Mouse (Mus musculus): Measurements from ENCODE around the gene Samd11.

Gene Samd11

DNA sequence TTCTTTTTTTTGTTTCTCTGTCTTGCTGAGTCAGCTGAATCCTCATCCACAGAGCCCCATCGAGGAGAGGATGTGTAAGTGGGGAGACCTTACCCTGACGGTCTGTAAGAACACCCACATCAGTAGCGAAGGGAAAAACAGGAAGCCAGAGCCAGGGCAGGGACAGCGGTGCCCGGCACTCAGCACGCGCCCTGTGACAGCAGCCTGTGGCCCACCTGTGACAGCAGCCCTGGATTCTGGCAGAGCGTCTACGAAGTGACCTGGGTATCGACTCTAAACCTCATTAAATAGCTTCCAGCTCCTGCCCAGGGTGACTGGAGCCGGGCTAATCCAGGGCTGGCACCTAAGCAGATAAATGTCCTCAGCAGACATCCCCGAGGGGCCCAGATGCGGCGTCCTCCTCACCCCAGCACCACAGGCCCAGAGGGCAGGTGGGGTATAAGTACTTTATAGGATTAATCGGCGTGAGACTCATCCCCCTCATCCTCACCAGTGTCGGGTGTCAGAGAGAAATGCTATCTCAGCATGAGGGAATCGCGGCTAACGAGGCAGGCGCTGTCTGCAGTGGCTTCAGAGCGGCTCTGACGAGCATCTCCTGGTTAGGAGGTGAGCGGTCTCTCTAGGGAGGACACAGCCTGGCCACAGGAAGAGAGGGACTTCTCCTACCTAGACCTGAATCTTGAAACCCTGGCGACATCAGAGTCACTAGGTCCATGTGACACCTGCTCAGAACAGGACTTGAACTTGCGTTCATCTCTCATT, at the start of gene Samd11:
Gene Samd11 (minus strand): TSS at position 580 of the 762 bp plus-strand sequence.
- DNase-seq (ENCODE audit: low spot score) = no peak

DNA sequence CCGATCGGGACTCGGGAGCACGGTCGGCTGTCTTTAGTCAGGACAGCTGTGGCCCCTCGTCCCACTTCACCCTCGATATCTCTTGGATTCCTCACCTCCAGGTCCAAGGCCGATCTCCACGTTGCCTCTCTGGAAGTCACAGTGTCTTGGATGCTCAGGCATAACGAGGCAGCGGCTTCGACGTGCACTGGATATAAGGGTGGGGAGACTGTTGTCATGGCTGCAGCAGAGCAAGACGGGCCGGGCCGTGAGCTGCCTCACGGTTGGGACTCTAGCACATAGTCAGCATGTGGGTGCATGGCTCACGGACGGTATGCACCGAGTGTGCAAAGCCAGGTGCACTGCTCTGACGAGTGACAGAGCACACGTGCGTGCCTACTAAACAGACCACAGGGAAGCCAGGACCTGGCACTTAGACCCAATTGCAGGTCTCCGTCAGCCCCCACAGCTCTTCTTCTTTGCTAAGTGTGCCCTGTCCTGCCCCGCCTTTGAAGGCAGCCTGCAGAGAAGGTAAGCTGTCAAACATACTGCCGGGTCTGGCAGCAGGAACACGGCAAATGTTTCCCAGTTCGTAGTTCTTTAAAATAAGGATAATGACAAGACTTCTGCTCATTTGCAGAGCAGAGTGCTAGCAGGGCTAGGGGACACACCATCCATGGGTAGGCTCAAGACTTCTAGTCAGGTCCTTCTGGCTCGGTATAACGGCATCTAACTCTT, 938 bp downstream of the Samd11 start:
- no peak for DNase-seq (ENCODE audit: low spot score)

DNA sequence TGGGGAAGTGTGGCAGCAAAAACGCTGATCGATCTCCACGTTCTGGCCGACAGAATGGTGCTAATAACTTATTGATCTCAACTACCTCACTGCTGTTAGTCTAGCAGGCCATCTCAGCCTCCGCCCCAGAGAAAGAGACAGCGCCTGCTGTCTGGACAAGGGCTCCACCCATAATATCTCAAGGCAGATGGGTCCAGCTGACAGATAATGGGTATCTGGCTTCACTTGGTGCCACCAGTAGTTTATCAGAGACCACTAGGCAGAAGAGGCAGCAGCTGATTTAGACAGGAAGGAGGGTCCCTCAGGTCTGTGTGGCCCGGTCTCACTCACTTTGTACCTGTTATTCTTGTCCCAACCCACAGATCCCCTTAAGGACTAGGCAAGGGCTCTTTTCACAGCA, 2.4 kb downstream of the Samd11 start:
- no peak for DNase-seq (ENCODE audit: low spot score)

DNA sequence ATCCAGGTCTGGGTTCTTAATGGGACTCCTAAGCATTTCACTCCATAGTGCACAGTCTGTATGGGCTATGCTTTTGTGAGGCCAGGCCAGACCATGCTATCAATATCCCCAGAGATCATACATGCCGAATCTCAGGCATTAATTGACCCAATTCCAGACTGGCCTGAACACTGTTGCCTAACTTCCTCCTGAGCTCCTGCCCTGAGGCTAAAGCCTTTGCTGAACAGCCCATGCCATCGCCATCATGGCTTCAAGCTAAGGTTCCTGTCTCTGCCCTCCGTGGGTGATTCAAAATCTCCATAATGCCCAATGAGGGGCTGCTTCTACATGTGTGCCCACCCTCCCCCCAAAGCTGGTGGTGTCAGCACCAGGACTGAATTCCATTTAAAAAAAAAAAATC, 2.8 kb downstream of the Samd11 start:
- DNase-seq (ENCODE audit: low spot score) = no peak

DNA sequence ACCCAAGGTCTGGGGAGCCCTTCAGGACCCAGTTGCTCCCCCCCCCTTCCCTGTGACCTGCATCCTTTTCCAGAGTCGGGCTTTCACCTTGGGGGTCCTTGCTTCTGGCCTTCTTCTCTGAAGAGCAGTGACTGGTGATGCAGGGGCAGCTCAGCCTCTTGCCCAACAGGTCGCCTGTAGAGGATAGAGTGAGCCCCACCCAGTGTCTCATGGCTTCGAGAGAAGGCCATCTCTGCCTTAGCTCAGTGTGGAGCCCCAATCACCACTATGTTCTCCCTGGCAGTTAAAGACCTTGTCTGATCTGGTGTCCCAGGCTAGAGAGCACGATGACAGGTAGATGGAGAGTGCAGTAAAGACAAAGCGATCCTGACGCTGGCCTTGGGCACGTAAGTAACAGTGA, 3.3 kb downstream of the Samd11 start:
- DNase-seq (ENCODE audit: low spot score) = no peak

DNA sequence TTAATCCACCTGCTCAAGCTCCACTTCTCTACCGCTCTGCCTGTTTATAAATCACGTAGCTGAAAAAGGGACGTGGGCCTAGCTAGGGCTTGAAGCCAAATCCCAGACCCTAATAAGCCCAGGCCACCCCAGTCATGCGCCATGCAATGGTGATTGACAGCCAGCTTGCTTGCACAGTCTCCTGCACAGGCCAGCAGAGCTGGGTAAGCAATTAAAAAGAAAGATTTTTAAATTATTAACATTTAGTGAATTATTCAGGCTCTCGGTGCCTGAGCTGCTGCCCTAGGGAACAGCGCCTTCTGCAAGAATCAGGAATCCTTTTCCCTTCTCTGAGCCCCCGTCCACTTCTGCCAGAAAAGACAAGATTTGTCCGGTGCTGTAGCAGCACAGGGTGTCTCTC, 4.4 kb downstream of the Samd11 start:
- DNase-seq (ENCODE audit: low spot score) = no peak

DNA sequence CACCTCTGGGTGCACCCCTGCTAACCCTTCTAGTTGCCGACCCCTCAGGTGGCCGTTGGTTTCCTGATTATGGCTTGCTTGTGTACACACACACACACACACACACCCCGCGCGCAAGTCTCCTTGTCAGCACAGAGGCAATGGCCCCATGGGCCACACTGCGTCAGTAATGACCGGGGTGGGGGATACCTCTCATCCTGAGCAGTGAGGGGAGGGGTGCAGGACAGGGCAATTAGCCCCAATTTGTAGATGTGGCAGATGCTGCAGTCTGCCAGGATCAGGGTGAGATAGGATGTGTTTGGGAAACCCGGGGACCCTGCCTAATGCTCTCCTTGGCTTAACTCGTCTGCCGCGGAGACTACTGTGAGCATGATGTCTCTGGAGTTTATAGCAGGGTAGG, 5.9 kb downstream of the Samd11 start:
- DNase-seq (ENCODE audit: low spot score) = no peak

DNA sequence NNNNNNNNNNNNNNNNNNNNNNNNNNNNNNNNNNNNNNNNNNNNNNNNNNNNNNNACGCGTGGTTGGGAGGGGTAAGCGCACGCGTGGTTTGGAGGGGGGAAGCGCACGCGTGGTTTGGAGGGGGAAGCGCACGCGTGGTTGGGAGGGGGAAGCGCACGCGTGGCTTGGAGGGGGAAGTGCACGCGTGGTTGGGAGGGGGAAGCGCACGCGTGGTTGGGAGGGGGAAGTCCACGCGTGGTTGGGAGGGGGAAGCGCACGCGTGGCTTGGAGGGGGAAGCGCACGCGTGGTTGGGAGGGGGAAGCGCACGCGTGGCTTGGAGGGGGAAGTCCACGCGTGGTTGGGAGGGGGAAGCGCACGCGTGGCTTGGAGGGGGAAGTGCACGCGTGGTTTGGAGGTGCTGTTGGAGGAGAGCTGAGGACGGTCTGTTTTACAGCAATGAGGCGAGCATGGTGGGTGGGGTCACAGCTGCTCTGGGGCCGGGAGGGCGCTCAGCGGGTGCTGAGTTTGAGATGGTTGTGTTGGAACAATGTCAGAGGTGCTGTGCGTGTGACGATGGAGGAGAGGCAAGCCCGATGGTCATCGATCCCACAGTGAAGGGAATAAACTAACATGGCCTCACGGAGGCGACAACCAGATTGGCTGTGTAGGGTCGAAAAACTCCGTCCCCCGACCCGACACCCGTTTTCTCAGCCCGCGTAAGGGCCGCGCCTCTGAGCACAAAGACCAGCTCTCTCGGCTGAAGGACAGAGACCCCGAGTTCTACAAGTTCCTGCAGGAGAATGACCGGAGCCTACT, 18.6 kb downstream of the Samd11 start:
- no peak for DNase-seq (ENCODE audit: low spot score)

DNA sequence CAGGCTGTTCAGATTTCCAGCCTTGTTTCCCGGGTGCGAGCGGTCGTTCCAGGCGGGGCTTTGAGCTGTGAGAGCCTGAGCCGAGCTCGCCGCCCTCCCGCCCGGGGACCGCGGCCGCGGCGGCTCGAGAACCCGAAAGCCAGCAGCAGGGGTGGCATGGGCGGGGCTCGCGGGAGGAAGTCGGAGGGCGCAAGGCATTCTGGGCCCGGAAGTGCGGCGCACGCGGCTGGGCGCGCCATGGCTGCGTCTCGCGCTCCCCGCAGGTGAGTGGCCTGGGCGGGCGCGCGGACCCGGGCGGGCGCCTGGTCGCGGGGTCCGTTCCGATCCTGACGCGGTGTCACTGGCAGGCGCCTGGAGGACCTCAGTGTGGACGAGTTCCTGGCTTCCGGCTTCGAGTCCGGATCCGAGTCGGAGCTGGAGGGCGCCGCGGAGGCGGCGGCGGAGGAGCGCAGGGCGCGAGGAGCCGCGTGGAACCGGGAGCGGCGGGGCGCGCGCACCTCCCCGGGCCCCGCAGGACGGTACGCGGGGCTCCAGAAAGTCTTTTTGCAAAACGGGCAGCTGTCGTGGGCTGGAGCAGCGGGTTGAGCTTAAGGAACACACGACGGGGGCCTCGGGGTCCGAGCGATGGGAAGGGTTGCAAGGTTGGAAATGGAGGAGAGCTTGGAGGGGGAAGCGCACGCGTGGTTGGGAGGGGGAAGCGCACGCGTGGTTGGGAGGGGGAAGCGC, 19.5 kb downstream of the Samd11 start, which contains the start of gene Noc2l:
Gene Noc2l (plus strand): TSS at position 203 of the 726 bp plus-strand sequence.
- peak; percentile 86 for DNase-seq (ENCODE audit: low spot score)

DNA sequence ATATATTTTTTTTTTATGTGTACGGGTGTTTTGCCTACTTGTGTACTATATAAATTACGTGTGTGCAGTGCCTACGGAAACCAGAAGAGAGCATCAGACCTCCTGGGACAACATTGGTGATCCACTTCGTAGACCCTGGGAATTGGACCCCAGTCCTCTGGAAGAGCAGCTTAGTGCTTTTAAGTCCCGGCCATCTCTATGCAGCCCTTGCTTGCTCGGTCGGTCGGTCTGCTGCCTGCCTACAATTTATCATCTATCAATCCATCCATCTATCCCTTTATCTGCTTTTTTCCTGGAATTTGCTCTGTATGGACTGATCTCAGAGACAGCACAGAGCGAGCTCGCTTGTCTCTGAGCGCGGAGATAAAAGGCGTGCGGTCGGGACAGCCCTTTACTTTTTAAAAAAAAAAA, 20.1 kb downstream of the Samd11 start:
- no peak for DNase-seq (ENCODE audit: low spot score)

DNA sequence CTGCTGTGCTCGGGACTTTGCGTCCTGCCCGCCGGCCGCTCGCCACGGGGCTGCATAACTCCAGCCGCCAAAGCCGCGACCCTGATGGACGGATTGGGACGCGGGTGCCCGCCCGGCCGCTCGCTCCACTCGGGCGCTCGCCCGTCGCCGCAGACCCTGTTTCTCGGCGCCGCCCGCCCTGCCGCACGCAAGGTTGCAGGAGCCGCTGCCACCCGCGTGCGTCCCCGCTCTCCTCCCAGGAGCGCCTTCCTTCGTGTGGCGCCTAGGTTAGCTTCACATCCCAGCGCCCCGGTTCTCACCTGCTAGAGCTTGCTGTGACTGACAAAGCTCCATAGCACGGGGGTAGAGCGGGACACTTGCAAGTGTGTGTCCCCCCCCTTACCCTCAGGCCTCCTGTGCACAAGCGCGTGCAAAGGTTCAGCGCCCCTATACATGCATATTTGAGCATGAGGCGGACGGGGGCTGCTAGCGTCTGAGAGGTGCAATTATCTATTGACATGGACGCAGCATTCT, 20.7 kb downstream of the Samd11 start, which contains the start of gene Plekhn1:
Gene Plekhn1 (minus strand): TSS at position 157 of the 513 bp plus-strand sequence.
- peak; percentile 71 for DNase-seq (ENCODE audit: low spot score)

DNA sequence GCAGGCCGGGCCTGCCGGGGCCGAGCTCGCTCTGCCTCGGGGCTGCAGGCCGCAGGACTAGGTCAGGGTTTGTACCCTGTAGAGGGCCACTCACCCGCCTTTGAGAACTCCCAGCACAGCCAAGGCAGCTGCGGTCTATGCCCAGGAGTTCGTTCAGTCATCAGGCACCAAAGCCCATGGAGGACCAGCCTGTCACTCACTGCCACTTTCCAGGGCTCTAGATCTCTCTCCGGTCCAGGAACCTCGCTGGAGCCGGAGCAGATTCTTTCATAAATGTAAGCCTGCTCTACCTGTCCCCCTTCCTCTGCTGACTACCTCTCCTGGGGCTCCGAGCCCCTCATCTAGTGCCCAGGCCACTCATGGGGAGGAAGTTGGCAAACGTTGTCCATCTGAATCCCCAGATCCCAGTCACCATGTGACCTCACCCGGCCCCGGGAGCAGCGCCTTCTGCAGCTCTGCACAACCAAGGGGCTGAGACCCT, 21.4 kb downstream of the Samd11 start:
- no peak for DNase-seq (ENCODE audit: low spot score)

DNA sequence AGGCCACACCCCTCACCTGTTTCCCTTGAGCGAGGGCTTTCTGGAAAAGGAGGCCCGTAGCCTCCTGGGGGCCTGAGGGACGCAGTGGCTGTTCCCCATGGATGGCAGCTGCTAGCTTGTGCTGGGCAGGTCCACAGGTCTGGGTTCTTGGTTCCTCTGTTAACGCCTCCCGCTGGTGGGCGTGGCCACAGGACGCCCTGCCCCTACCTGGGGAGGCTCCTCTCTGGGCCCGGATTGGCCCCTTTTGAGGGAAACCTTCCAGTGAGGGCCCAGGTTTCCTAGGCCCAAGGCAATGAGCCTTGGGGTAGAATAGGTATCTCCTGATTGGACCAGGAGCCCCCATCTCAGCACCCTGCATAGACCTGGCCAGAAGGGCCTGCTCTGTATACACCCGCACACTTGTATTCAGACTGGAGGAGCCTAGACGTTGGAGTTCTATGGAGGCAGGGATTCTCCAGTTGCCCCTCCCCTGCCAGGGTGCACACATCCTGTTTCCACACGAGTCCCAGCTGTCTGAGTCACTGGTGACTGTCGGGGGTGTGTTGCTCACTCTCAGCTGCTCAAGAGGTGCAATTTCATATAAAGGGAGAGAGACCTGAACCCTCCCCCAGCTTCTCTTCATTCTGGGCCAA, 26.9 kb downstream of the Samd11 start:
- peak; percentile 62 for DNase-seq (ENCODE audit: low spot score)

DNA sequence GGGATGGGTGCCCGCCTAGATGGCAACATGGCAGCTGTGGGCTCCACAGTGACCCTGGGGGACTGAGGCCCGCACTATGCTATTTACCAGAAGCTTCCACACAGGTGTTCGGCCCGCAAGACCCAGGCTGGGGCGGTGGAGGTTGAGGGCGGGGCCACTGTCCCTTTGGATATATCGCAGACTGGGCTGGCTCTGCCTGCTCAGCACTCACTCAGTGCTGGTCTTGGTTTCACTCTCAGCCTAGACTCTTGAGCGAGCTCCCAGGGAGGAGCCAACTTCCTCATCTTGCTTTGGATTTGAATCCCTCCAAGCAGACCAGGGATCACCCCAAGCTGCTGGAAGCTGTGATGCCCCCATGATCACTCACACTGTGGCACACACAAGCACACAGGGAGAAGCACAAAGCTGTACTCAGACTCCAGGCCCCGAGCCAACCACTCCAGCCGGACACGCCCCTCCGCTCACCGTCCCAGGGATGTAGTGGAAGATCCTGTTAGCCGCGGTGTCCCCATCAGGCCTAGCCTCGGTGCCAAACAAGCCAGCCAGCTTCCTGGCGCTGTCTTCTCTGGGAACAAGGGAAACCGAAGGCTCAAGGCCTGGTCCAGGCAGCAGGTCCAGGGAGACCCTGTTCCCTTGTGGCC, 27.6 kb downstream of the Samd11 start:
- peak; percentile 37 for DNase-seq (ENCODE audit: low spot score)

DNA sequence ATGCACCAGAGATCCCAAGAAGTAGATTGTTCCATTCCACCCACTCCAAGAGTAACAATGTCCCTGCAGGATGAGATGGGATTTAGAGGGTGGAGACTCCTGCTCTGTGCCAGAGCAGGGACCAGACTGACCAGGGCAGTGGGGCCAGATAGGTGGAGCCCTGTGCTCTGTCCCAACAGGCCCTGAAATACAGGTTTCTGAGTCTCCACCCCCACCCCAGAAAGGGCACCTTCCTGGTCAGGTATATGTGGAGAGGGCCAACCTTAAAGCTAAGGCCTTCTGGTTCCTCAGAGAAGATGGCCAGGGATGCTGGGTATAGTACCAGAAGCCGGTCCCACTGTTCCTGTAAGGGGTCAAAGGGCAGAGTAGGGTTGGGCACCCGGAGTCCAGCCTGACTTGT, 31.2 kb downstream of the Samd11 start:
- no peak for DNase-seq (ENCODE audit: low spot score)

DNA sequence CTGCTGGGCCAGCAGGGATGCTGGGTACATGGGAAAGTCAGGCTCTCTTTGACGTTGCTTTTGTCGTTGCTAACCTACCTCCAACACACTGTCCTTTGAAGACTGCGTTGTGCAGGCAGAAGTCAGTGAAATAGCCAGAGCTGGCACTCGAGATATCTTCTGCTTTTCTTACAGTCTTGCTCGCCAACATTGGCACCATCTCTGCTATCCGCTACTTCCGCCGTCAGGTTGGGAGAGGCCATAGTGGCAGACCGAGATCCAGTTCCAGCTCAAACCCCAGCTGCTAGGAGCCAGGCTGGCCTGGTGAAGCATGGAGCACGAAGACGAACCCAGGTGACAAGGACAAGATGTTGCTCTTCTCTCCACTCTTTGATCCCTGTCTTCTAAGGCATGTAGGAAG, 35.5 kb downstream of the Samd11 start:
- no peak for DNase-seq (ENCODE audit: low spot score)

DNA sequence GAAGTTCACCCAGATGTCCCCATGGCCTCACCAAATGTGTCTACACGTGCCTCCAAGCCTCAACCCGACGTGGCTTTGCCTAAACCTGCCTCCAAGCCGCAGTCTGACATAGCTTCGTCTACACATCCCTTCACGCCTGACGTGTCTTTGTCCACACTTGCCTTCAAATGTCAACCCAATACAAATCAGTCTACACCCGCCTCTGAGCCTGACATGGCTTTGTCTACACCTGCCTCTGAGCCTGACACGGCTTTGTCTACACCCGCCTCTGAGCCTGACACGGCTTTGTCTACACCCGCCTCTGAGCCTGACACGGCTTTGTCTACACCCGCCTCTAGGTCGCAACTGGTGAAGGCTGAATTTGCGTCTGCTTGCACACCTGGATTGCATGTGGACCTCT, 37.6 kb downstream of the Samd11 start:
- no peak for DNase-seq (ENCODE audit: low spot score)

DNA sequence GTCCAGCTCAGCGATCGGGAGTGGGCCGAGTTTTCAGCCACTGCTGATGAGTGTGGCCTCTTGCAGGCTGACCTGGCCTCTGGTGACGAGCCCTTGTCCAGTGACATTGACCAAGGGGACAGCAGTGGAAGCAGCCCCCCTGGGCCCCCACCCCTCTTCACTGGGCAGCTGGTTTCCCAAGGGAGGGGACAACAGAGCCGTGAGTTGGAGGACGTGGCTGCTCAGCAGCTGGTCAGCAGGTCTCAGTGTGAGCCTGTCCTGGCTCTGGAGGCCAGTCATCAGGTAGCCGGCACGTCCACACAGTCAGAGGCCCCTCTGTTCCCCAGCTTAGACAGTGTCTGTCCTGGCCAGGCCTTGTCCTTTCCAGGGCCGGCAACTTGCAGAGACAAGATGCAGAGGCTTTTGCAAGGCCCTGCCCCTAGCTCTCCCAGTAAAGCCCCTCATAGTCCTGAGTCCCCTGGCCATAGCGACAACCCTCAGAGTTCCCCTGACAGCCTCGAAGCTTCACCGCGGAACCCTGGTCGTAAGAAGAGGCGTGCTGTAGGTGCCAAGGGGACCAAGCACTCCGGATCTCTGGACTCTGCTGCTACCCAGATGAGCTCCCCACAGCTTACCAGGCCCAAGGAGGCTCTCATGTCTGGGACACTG, 38.3 kb downstream of the Samd11 start:
- no peak for DNase-seq (ENCODE audit: low spot score)

DNA sequence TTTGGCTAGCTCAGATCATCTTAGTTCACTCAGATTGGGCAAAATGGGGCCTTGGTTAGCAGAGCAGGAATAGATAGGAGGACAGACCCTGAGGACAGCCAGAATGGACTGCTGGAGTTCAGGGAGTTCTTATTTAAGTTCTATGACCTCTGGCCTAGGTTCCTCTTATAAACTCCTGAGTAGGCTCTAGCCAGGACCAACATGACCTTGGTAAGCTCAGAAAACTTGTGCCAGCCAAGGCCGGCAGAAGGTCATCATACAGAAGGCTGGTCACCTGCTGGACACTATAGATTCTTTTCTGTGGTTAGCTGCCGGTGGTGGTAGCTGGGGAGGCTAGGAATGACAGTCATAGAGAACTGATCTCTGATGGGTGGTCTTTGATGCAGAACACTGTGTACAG, 39.3 kb downstream of the Samd11 start:
- no peak for DNase-seq (ENCODE audit: low spot score)

DNA sequence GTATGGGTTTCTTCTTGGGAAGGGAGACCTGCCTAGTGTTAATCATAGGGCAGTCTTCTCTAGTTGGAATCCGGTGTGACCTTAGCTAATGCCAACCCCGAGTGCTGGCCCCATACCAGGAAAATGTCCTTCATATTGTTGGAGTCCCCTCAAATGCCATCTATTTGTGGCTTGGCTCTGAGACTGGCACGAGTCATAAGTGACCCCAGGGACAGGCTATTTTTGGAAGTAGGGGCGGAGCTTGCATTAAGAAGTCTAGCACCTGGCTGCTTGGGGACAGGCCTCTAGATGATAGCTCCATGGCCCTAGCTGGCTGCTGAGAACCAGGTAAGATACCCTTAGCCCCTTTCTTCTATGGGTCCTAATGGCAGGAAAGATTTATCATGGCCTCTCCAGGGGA, 39.8 kb downstream of the Samd11 start, which contains the start of gene Perm1:
Gene Perm1 (plus strand): TSS at position 220 of the 400 bp plus-strand sequence.
- DNase-seq (ENCODE audit: low spot score) = no peak
